Mouse (Mus musculus): ENCODE data around the gene A730015C16Rik. TPM values are rescaled to one million over a fixed set of nuclear protein-coding genes. Genes with fewer than 3 reads are reported as not detected.

A730015C16Rik gene
- polyA plus RNA-seq, 1 experiment from 2014 or later: 1.7 TPM

GRCm38 (mm10) chr4:108834115-108834970 lies 14.1 kb downstream of the A730015C16Rik start, which contains the start of gene Txndc12:
TSS of gene Txndc12 (plus strand) at chr4:108834601.
- peaks cover 4% of the 10 kb centered on the region; the same call in 1 of the 2 replicates for H3K4me1 ChIP-seq (replicated peaks; ENCODE audit: control insufficient read depth, insufficient read depth, low read length)
- peak within 1 kb of the TSS; percentile 99 for H3K9ac ChIP-seq (ENCODE audit: low read length)
- peaks cover 3% of the 10 kb centered on the region; the same call in 1 of the 2 replicates for H3K36me3 ChIP-seq (ENCODE audit: control insufficient read depth, insufficient read depth, low read length)
- DNase-seq (ENCODE audit: low spot score) (peak; percentile 89), ATAC-seq (replicated peaks; ENCODE audit: low FRiP score) (peak; percentile 79)
- peak within 1 kb of the TSS; percentile 98 for H3K4me3 ChIP-seq (ENCODE audit: low read depth, low read length)
- no peaks in the 10 kb centered on the region for H3K27me3 ChIP-seq (ENCODE audit: control insufficient read depth, insufficient read depth, low read length)
- H3K4me2 ChIP-seq (ENCODE audit: low read depth, low read length, severe bottlenecking): peak within 1 kb of the TSS; percentile 74
- under 1% methylated on average over 34 of the region's 34 CpGs for WGBS
- peak within 1 kb of the TSS; percentile 100 for H3K27ac ChIP-seq (ENCODE audit: low read depth, low read length)
- H3K9me3 ChIP-seq (ENCODE audit: control insufficient read depth, low read length): no peaks in the 10 kb centered on the region

- WGBS: 0% methylated on average over 6 of the region's 6 CpGs
- Histone ChIP-seq H3K4me3 (ENCODE audit: low read depth, low read length) (peak overlapping the region; percentile 98), H3K36me3 (ENCODE audit: control insufficient read depth, insufficient read depth, low read length) (peaks cover 3% of the 10 kb centered on the region; the same call in 1 of the 2 replicates), H3K4me2 (ENCODE audit: low read depth, low read length, severe bottlenecking) (peak overlapping the region; percentile 74), H3K4me1 (replicated peaks; ENCODE audit: control insufficient read depth, insufficient read depth, low read length) (peaks cover 4% of the 10 kb centered on the region; the same call in 1 of the 2 replicates), H3K9ac (ENCODE audit: low read length) (peak overlapping the region; percentile 99), H3K27me3 (ENCODE audit: control insufficient read depth, insufficient read depth, low read length) (no peaks in the 10 kb centered on the region), H3K27ac (ENCODE audit: low read depth, low read length) (peak overlapping the region; percentile 100), H3K9me3 (ENCODE audit: control insufficient read depth, low read length) (no peaks in the 10 kb centered on the region)
- ATAC-seq (replicated peaks; ENCODE audit: low FRiP score) (no peak), DNase-seq (ENCODE audit: low spot score) (no peak)
Measured at GRCm38 (mm10) chr4:108833828-108834114, 14.6 kb downstream of the A730015C16Rik start.

GRCm38 (mm10) chr4:108832916-108833827 lies 15.2 kb downstream of the A730015C16Rik start, which contains the start of gene Btf3l4:
TSS of gene Btf3l4 (minus strand) at chr4:108833614.
- peak within 1 kb of the TSS; percentile 98 for H3K4me3 ChIP-seq (ENCODE audit: low read depth, low read length)
- under 1% methylated on average over 73 of the region's 73 CpGs for WGBS
- H3K27ac ChIP-seq (ENCODE audit: low read depth, low read length): peak within 1 kb of the TSS; percentile 100
- H3K4me1 ChIP-seq (replicated peaks; ENCODE audit: control insufficient read depth, insufficient read depth, low read length): peaks cover 4% of the 10 kb centered on the region; the same call in 1 of the 2 replicates
- DNase-seq (ENCODE audit: low spot score) (peak; percentile 99), ATAC-seq (replicated peaks; ENCODE audit: low FRiP score) (peak; percentile 97)
- no peaks in the 10 kb centered on the region for H3K27me3 ChIP-seq (ENCODE audit: control insufficient read depth, insufficient read depth, low read length)
- H3K4me2 ChIP-seq (ENCODE audit: low read depth, low read length, severe bottlenecking): peak within 1 kb of the TSS; percentile 74
- H3K9me3 ChIP-seq (ENCODE audit: control insufficient read depth, low read length): no peaks in the 10 kb centered on the region
- peak within 1 kb of the TSS; percentile 99 for H3K9ac ChIP-seq (ENCODE audit: low read length)
- H3K36me3 ChIP-seq (ENCODE audit: control insufficient read depth, insufficient read depth, low read length): peaks cover 3% of the 10 kb centered on the region; the same call in 1 of the 2 replicates

- WGBS: 89% methylated on average over 1 of the region's 1 CpGs
- no peak overlapping the region; the same call in 1 of the 2 replicates for H3K9ac ChIP-seq (ENCODE audit: low read length)
- ATAC-seq (replicated peaks; ENCODE audit: low FRiP score) (no peak), DNase-seq (ENCODE audit: low spot score) (no peak)
- peaks cover 4% of the 10 kb centered on the region; the same call in 1 of the 2 replicates for H3K4me1 ChIP-seq (replicated peaks; ENCODE audit: control insufficient read depth, insufficient read depth, low read length)
- no peaks in the 10 kb centered on the region for H3K9me3 ChIP-seq (ENCODE audit: control insufficient read depth, low read length)
- H3K27ac ChIP-seq (ENCODE audit: low read depth, low read length): no peak overlapping the region
- H3K4me3 ChIP-seq (ENCODE audit: low read depth, low read length): no peak overlapping the region
- no peaks in the 10 kb centered on the region for H3K27me3 ChIP-seq (ENCODE audit: control insufficient read depth, insufficient read depth, low read length)
- H3K36me3 ChIP-seq (ENCODE audit: control insufficient read depth, insufficient read depth, low read length): peaks cover 10% of the 10 kb centered on the region; the same call in 1 of the 2 replicates
- H3K4me2 ChIP-seq (ENCODE audit: low read depth, low read length, severe bottlenecking): no peak overlapping the region
Measured at GRCm38 (mm10) chr4:108830698-108831097, 17.7 kb downstream of the A730015C16Rik start.

- H3K27me3 ChIP-seq (ENCODE audit: control insufficient read depth, insufficient read depth, low read length): no peaks in the 10 kb centered on the region
- no peaks in the 10 kb centered on the region for H3K9me3 ChIP-seq (ENCODE audit: control insufficient read depth, low read length)
- no peak overlapping the region for H3K4me3 ChIP-seq (ENCODE audit: low read depth, low read length)
- DNase-seq (ENCODE audit: low spot score): no peak
- H3K36me3 ChIP-seq (ENCODE audit: control insufficient read depth, insufficient read depth, low read length): peaks cover 15% of the 10 kb centered on the region; the same call in 1 of the 2 replicates
- no peak overlapping the region for H3K9ac ChIP-seq (ENCODE audit: low read length)
- H3K27ac ChIP-seq (ENCODE audit: low read depth, low read length): no peak overlapping the region
- H3K4me2 ChIP-seq (ENCODE audit: low read depth, low read length, severe bottlenecking): no peak overlapping the region
- WGBS: 98% methylated on average over 2 of the region's 2 CpGs
- H3K4me1 ChIP-seq (replicated peaks; ENCODE audit: control insufficient read depth, insufficient read depth, low read length): no peaks in the 10 kb centered on the region; the same call in 1 of the 2 replicates
- no peak for ATAC-seq (replicated peaks; ENCODE audit: low FRiP score)
Measured at GRCm38 (mm10) chr4:108826643-108827042, 21.8 kb downstream of the A730015C16Rik start.

- Histone ChIP-seq H3K4me3 (ENCODE audit: low read depth, low read length) (no peak overlapping the region), H3K4me2 (ENCODE audit: low read depth, low read length, severe bottlenecking) (no peak overlapping the region), H3K36me3 (ENCODE audit: control insufficient read depth, insufficient read depth, low read length) (peaks cover 15% of the 10 kb centered on the region; the same call in 1 of the 2 replicates), H3K27me3 (ENCODE audit: control insufficient read depth, insufficient read depth, low read length) (no peaks in the 10 kb centered on the region), H3K4me1 (replicated peaks; ENCODE audit: control insufficient read depth, insufficient read depth, low read length) (no peaks in the 10 kb centered on the region), H3K9me3 (ENCODE audit: control insufficient read depth, low read length) (no peaks in the 10 kb centered on the region), H3K9ac (ENCODE audit: low read length) (no peak overlapping the region), H3K27ac (ENCODE audit: low read depth, low read length) (no peak overlapping the region)
- ATAC-seq (replicated peaks; ENCODE audit: low FRiP score): no peak
- whole genome bisulfite sequencing: 92% methylated on average over 1 of the region's 1 CpGs
- DNase-seq (ENCODE audit: low spot score): no peak
Measured at GRCm38 (mm10) chr4:108826096-108826495, 22.3 kb downstream of the A730015C16Rik start.

GRCm38 (mm10) chr4:108825677-108826076 lies 22.7 kb downstream of the A730015C16Rik start:
- no peak for DNase-seq (ENCODE audit: low spot score)
- Histone ChIP-seq H3K27me3 (ENCODE audit: control insufficient read depth, insufficient read depth, low read length) (no peaks in the 10 kb centered on the region), H3K9ac (ENCODE audit: low read length) (no peak overlapping the region), H3K9me3 (ENCODE audit: control insufficient read depth, low read length) (no peaks in the 10 kb centered on the region), H3K36me3 (ENCODE audit: control insufficient read depth, insufficient read depth, low read length) (peaks cover 15% of the 10 kb centered on the region; the same call in 1 of the 2 replicates), H3K27ac (ENCODE audit: low read depth, low read length) (no peak overlapping the region), H3K4me3 (ENCODE audit: low read depth, low read length) (no peak overlapping the region), H3K4me2 (ENCODE audit: low read depth, low read length, severe bottlenecking) (no peak overlapping the region), H3K4me1 (replicated peaks; ENCODE audit: control insufficient read depth, insufficient read depth, low read length) (no peaks in the 10 kb centered on the region)
- ATAC-seq (replicated peaks; ENCODE audit: low FRiP score): no peak
- 98% methylated on average over 3 of the region's 3 CpGs for WGBS

GRCm38 (mm10) chr4:108811550-108811949 lies 36.9 kb downstream of the A730015C16Rik start:
- ATAC-seq (replicated peaks; ENCODE audit: low FRiP score) (no peak), DNase-seq (ENCODE audit: low spot score) (no peak)
- Histone ChIP-seq H3K36me3 (ENCODE audit: control insufficient read depth, insufficient read depth, low read length) (no peaks in the 10 kb centered on the region), H3K27me3 (ENCODE audit: control insufficient read depth, insufficient read depth, low read length) (no peaks in the 10 kb centered on the region), H3K4me2 (ENCODE audit: low read depth, low read length, severe bottlenecking) (no peak overlapping the region), H3K4me3 (ENCODE audit: low read depth, low read length) (no peak overlapping the region), H3K9me3 (ENCODE audit: control insufficient read depth, low read length) (no peaks in the 10 kb centered on the region), H3K4me1 (replicated peaks; ENCODE audit: control insufficient read depth, insufficient read depth, low read length) (no peaks in the 10 kb centered on the region), H3K27ac (ENCODE audit: low read depth, low read length) (no peak overlapping the region), H3K9ac (ENCODE audit: low read length) (no peak overlapping the region)
- 71% methylated on average over 6 of the region's 6 CpGs for WGBS

Measured in forebrain, embryonic 11.5 days (tissue).